Mouse (Mus musculus) hindbrain, embryonic 12.5 days (tissue): ENCODE measurements around the gene Lce3e. TPM values are rescaled to one million over a fixed set of nuclear protein-coding genes. Genes with fewer than 3 reads are reported as not detected.
A peak's percentile ranks its signal among the peaks of the same experiment; 100 is the strongest.

Experiments used
- ATAC-seq: fragments of 200-750 bp; cut with Nextera tagmentation; 2 replicates; pipeline ENCODE4 v1.8.0; 2017; ENCODE audit warnings: moderate TSS enrichment; ENCODE audit not compliant: low FRiP score
- H3K27ac ChIP-seq: fragments of 300-500 bp; sonication (generic); 2 replicates; pipeline ENCODE4 v1.5.1; 2016; ENCODE audit warnings: mild to moderate bottlenecking
- H3K27me3 ChIP-seq: fragments of 300-500 bp; sonication (generic); 2 replicates; pipeline ENCODE4 v1.6.1; 2016; ENCODE audit warnings: mild to moderate bottlenecking
- H3K36me3 ChIP-seq: fragments of 300-500 bp; sonication (generic); 2 replicates; pipeline ENCODE4 v1.6.1; 2016; ENCODE audit warnings: mild to moderate bottlenecking
- H3K4me1 ChIP-seq: fragments of 300-500 bp; sonication (generic); 2 replicates; pipeline ENCODE4 v1.6.1; 2016
- H3K4me2 ChIP-seq: fragments of 300-500 bp; sonication (generic); replicated peaks from 2 replicates; pipeline ENCODE4 v1.6.1; 2016; ENCODE audit warnings: mild to moderate bottlenecking
- H3K4me3 ChIP-seq: fragments of 300-500 bp; sonication (generic); 2 replicates; pipeline ENCODE4 v1.5.1; 2016; ENCODE audit warnings: mild to moderate bottlenecking
- H3K9ac ChIP-seq: fragments of 300-500 bp; sonication (generic); 2 replicates; pipeline ENCODE4 v1.6.1; 2016; ENCODE audit warnings: mild to moderate bottlenecking, moderate library complexity
- H3K9me3 ChIP-seq: fragments of 300-500 bp; sonication (generic); replicated peaks from 2 replicates; pipeline ENCODE4 v1.6.1; 2016; ENCODE audit warnings: mild to moderate bottlenecking
- WGBS: fragments of 180-500 bp; shearing (Covaris S2); methylation state at CpG from one replicate; pipeline ENCODE4 v1.1.7; 2016; 5-methylcytosine and 5-hydroxymethylcytosine counted together
- polyA plus RNA-seq: library from polyadenylated mRNA; unstranded; fragments of >200 nt; fragmentation: Nextera tagmentation; extraction: Ambion mirVana; gene quantifications from 2 replicates; pipeline ENCODE4 v1.2.1, GENCODE M21; 2016

Gene Lce3e
- polyA plus RNA-seq, 1 experiment from 2014 or later, result not detected

DNA sequence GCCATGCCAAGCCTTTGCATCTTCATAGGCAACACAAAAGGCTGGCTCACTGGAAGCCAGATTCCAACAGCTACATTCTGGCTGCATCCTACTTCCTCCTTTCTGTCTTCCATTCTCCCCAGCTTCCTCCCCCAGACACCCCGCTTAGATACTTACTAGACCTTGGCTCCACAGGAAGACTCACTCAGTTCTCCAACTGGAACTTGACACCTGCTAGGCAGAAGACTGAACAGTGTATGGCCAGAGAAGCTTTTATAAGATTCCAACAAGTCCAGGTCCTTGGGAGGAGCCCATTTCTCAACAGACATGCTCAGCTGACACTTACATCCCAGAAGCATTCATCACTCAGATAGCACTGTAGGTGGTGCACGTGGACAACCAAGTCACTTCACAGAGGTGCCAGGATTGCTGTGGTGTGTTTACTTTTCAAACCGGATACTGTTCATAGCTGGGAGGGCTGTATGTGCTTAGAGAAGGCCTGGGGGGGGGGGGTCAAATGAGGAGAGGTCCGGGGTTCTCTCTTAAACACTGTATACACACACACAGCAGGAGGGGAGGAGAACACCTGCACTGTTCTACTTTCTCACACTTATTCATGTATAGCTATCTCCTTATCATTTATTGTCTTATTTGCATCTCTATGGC lies 48.7 kb downstream of the Lce3e start, which contains the start of gene Crct1:
TSS of gene Crct1 (minus strand) at position 228 of the 645 bp plus-strand sequence.
- Histone ChIP-seq H3K36me3 (no peaks in the 10 kb centered on the region), H3K27ac (peak within 1 kb of the TSS; percentile 55), H3K4me3 (peak within 1 kb of the TSS; percentile 41), H3K27me3 (peaks cover 4% of the 10 kb centered on the region; the same call in 1 of the 2 replicates), H3K4me1 (peaks cover 11% of the 10 kb centered on the region; the same call in 1 of the 2 replicates), H3K9me3 (no peaks in the 10 kb centered on the region), H3K9ac (peak within 1 kb of the TSS; percentile 41), H3K4me2 (peak within 1 kb of the TSS; percentile 71)
- WGBS, result 32% methylated on average over 4 of the region's 4 CpGs
- ATAC-seq, result peak; percentile 44; the same call in 1 of the 2 replicates

Other genes starting within 250 kb of the Lce3e start
- gene Lce1f, start 246.7 kb upstream of the Lce3e start, polyA plus RNA-seq, result not detected in 2 replicates
- not detected in 2 replicates for gene Gm38119, start 228.0 kb upstream of the Lce3e start, polyA plus RNA-seq
- gene Lce1g, start 214.7 kb upstream of the Lce3e start, polyA plus RNA-seq, result not detected in 2 replicates
- gene Lce1h, start 202.0 kb upstream of the Lce3e start, polyA plus RNA-seq, result not detected in 2 replicates
- not detected in 2 replicates for gene Lce1i, start 188.2 kb upstream of the Lce3e start, polyA plus RNA-seq
- not detected in 2 replicates for gene Lce1j, start 176.5 kb upstream of the Lce3e start, polyA plus RNA-seq
- not detected in 2 replicates for gene Lce1k, start 159.2 kb upstream of the Lce3e start, polyA plus RNA-seq
- not detected in 2 replicates for gene Kprp, start 139.8 kb upstream of the Lce3e start, polyA plus RNA-seq
- gene Lce1l, start 115.8 kb upstream of the Lce3e start, polyA plus RNA-seq, result not detected in 2 replicates
- gene 2310050C09Rik, start 96.8 kb upstream of the Lce3e start, polyA plus RNA-seq, result not detected in 2 replicates
- gene Lce3a, start 40.8 kb upstream of the Lce3e start, polyA plus RNA-seq, result not detected in 2 replicates
- not detected in 2 replicates for gene Lce3b, start 34.1 kb upstream of the Lce3e start, polyA plus RNA-seq
- not detected in 2 replicates for gene Lce3c, start 22.6 kb upstream of the Lce3e start, polyA plus RNA-seq
- gene Lce3d, start 9.7 kb upstream of the Lce3e start, polyA plus RNA-seq, result not detected in 2 replicates
- gene Lce3f, start 25.2 kb downstream of the Lce3e start, polyA plus RNA-seq, result 0.42 TPM in 1 of 2 replicates, not detected in the other
- gene Crct1, start 48.6 kb downstream of the Lce3e start, polyA plus RNA-seq, result 0.41 TPM in 1 of 2 replicates, not detected in the other
- not detected in 2 replicates for gene Lce1m, start 52.0 kb downstream of the Lce3e start, polyA plus RNA-seq
- not detected in 2 replicates for gene Gm4858, start 101.8 kb downstream of the Lce3e start, polyA plus RNA-seq
- gene Crnn, start 177.7 kb downstream of the Lce3e start, polyA plus RNA-seq, result not detected in 2 replicates
- gene Flg2, start 230.2 kb downstream of the Lce3e start, polyA plus RNA-seq, result not detected in 2 replicates